Mouse (Mus musculus) ovary, postnatal 10 days (tissue): ENCODE data around the gene Tmem170b.

ENCODE experiments used
- DNase-seq: peaks from one replicate; pipeline ENCODE4 v3.0.0; 2022; ENCODE audit warnings: low spot score

Gene Tmem170b

DNA sequence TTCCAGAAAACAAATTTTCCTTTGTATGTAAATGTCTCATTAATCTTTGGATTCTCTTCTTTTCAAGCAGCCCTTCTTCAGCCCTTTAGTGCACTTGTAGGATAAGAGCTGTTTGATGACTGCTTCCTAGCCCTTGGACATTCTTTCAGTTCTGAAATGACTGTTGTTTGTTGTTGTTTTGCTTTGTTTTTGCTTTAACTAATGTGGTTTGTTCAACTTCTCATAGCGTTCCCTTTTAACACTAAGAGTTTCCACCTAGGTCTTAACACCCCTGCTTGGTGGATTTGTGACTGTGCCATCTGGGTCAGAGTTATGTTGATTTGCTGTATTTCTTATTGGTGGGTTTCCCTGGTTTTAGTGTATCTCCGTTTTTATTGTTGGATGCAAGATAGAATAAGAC lies 8.8 kb downstream of the Tmem170b start:
- no peak for DNase-seq

DNA sequence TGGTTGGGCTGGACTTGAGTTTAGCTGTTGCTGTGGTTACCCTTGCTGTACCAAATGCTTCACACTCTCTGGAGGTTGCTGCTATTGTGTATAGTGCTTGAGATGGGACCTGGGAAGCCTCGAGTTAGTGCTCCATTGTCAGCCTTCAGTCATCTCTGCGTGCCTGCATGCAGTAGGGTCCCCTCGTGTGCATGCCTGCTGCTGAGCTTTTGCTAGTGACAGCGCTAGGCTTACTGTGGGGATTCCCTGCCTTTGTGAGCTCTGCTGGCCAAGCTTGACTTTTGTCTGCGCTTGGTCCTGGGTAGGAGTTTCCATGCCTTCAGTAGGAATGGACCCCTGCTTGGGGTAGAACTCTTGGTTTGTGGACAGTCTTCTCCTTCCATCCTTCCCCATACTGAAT lies 9.3 kb downstream of the Tmem170b start:
- no peak for DNase-seq

DNA sequence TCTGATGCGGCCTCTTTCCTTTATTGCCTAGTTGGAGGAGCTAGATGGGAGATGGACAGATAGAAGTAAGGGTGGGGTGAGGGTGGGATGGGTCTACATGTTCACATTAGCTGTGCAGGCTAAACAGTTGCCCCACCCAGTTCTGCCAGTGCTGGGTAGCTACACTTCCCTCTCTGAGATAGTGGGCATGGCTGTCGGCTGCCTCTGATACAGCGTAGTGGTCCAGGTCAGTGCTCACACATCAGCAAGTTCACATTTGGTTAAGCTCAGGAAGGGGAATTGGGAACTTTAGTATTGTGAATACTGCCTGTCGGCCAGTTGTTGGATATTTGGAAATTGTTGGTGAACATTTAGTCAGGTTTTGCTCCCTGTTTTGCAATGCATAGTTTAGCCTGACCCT lies 13.8 kb downstream of the Tmem170b start:
- DNase-seq = no peak

DNA sequence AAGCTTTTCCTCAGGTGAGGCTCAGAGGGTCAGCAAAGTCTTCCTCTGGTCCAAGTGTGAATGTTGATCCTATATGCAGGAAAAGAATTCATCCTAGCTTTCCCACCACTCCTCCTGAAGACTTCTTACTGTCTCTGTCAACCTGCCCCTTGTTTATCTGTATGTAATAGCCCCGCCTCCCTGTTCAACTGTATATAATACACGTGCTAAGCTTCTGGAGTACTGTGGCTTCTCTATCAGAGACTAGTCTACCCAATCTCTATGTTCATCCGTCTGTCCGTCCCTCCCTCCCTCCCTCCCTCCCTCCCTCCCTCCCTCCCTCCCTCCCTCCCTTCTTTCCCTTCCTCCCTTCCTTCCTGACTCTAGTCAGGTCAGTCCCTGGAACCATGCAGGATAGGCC lies 14.4 kb downstream of the Tmem170b start:
- no peak for DNase-seq

DNA sequence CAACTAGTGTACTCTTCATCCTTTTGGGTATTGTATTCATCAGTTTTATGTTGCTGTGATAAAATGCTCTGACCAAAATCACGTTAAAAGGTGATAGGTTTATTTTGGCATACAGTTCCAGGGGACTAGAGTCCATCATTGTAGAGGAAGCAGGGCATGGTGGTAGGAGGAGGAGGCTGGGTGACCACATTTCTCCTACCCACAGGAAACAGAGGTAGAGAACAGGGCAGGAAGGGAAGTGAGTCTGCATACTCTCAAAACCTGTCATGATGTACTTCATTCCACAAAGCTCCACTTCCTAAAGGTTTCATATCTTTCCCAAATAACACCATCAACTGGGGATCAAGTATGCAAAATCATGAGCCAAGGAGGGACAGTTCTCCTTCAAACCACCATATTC lies 18.4 kb downstream of the Tmem170b start:
- no peak for DNase-seq

DNA sequence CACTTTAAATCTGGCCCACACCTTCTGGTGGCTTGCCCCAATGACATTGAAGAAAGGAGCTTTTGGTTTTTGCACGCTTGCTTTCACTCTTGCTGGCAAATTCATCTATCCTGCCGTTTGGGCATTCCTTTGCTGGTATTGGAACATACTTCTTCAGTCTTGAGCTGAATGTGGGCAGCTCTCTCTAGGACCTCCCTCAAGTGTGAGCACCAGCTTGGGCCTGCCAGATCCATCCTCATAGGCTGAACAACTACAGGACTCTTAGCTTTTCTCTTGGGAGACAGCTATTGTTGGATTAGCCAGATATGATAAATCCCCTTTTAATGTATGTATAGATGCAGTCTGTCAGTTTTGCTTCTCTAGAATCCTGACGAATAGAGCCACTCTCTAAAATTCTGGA lies 19.5 kb downstream of the Tmem170b start:
- no peak for DNase-seq

DNA sequence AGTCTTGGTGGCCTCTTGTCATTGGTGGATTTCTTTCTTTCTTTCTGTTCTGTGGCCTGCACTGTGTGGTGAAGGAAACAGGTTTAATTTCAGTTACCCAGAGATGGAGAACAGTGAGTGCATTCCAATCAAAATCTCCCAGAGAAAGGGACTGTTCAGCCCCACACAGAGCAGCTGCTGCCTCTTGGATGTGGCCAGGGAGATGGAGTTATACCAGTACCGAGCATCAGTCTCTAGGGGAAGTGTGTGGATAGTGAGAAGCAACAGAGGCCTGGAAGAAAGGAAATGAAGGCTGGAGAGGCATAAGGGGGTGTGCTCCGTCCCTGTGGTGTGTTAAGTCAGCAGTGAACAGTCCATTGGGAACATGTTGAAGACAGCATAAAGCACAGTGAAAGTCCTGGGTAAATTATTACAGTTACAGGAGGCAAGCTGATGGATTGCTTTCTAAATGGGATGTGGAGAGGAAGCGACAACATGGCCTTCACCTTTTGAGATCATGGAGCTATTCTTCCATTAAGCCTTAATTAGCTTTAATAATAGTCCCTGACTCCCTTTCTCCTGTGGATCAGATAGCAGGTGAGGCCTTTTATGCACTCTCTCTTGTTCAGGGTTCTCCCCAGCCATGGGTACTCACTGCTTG lies 21.7 kb downstream of the Tmem170b start:
- no peak for DNase-seq

DNA sequence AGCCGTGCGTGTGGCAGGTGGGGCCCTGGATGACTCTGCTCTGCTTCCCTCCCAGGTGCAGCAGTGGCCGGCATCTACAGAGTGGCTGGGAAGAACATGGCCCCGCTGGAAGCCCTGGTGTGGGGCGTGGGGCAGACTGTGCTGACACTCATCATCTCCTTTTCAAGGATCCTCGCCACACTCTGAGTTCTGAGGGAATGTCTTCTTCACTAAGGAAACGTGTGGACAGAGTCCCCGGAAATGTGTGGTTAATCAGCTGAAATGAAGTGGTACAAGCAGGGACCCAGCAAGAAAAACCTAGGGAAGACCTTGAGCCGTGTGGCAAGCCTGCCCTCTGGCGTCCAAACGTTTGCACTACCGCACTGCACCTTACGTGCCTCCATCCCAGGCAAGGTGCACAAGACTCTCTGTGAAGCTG lies 28.7 kb downstream of the Tmem170b start:
- DNase-seq = peak; percentile 35

DNA sequence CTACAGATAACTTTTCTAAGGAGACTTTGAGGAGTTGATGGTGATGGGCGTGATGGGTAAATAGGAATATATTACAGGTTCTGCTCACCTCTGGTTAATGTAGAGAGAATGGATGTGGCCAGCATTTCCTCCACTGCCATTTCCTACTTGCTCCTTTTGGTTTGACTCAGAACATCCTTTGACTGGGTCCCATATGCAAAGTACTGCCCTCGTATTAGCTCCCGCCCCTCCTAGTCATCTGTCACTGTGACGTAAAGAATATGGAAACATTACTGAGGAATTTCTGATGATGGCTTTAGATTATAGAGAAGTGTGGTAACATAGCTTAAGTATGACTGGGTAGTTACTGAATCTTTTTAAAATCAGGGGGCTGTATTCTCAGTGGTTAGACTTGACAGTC lies 32.4 kb downstream of the Tmem170b start:
- no peak for DNase-seq

DNA sequence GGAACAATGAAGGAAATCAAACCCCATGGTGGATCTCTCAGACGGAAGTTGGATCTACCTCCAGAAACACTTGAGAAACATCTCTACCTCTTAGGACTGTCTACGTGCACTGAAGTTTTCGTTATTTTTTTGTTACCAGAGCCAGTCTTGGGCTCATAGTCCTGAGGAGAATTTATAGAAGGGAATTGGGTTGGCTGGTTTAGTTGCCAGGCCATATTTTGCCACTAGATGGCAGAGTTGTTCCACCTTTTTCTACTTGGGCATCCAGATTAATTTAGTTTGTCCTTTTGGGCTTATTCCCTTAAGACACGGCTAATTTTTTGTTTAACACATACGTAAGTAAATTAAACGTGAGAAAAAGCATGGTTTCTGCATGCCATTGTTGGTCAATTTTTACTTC lies 37.1 kb downstream of the Tmem170b start:
- DNase-seq = peak; percentile 48

DNA sequence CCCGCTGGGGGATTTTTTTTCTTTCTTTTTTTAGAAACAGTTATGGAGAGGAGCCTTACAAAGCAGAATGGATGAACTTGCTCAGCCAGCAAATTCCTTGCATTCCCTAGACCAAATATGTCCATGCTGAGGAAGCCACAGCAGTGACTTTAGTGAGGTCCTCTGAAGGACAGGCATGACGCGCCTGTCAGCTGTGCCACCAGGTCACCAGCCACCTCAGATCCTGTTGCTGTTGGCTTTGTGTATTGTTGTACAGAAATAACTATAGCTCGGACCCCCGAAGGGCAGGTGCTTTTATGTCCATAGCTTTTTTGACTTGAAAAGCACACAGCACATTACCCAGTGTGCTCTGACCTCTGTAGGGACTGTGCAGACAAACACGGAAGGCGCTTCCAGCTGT lies 38.1 kb downstream of the Tmem170b start:
- no peak for DNase-seq

DNA sequence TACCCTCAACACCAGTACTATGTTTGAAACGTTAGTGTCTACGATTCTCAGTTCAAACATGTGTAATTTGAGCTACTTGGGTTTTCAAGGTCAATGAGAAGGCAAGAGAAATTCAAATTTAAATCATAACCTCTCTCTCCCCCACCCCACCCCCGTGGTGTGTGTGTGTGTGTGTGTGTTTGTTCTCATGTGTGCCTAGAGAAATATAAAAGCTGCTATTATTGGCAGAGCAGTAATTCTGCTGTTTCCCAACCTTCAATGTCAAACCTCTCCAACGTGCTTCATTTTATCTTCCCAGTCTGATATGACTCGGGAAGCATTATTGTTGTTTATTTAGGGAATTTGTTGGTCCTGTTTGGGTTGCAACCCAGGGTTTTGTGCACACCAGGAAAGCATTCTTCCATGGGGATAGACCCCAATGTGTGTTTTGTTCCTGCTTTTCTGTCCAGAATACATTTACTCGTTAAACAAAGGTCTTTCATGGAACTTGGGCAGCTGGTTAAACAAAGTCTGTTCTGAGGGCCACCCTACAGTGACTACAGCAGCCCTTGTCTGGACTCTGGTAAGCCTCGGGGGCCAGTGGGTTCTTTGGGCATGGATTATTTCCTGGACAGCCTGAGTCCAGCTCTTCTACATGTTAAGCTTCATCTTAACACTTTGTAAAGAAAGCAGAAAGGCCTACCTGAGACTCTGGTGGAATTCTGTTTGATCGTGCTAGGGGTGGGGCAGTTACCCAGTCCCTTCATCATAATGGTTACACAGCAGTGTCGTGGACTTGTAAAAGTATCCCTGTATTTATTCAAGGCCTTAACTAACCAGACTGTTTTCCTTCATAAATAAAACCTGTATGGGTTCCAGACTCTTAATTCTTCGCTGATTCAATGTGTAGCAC lies 39.1 kb downstream of the Tmem170b start:
- no peak for DNase-seq

DNA sequence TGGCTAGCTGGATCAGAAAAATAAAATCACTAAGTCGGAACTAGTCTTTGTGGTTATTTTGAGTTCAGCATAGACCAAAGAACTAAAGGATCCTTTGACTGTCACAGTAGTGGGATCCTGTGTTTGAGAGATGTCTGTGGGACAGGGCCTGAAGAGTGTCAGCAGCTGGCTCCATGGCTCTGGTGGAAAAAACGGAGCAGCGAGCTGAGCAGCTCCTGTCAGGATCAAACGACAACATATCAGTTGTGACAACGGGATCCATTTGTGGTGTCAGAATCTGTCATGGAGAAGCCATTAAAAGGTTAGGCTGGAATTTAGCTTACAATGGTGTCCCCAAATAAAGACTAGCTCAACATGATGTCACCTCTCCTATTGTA lies 39.8 kb downstream of the Tmem170b start:
- DNase-seq = no peak

DNA sequence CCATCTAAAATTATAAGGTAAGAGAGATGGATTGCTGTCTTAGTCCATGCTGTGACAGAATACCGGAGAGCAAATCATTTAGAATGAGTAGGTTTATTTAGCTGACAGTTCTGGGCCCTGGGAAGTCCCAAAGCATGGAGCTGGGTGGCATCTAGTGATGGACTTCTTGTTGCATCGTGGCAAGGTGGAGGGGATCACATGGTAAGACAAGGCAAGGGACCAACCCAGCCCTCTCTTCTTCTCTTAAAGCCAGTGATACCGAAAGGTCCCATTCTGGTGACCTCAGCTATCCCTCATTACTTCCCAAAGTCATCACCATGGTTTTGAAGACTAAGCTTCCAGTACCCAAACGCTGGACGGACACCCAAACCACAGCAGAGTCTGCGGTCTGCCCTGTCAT lies 42.3 kb downstream of the Tmem170b start:
- no peak for DNase-seq

DNA sequence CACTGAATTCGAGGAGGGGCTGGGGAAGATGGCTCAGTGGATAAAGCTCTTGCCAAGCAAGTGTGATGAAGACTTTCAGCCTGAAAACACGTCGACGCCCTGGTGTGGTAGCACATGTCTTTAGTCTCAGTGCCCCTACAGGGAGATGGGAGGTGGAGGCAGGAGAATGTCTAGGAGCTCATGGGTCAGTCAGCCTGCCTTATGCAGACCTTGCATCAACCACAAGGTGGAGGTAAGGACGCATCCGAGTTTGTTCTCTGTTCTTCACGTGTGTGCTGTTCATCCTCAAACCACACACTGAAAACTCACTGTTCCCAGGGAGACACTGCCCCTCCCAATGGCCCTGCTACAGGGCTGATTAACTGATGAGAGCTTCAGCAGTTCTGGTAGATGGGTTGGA lies 45.0 kb downstream of the Tmem170b start:
- DNase-seq = no peak

DNA sequence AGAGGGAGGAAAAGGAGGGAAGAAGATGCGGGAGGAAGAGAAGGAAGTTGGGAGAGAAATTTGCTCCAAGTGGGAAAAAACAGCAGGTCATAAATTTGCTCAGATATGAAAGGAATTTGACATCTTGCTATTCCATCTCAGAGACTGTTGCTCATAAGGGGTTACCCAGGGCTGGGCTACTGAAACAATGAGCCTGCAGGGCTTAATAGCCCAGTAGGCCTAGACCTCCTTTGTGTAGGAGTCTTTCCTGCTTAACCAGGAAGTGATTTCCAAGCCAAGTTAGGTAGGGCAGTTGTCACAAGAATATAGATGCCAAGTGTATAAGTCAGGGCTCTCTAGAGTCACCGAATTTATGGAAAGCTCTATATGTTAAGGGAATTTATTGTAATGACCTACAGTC lies 48.1 kb downstream of the Tmem170b start:
- no peak for DNase-seq

DNA sequence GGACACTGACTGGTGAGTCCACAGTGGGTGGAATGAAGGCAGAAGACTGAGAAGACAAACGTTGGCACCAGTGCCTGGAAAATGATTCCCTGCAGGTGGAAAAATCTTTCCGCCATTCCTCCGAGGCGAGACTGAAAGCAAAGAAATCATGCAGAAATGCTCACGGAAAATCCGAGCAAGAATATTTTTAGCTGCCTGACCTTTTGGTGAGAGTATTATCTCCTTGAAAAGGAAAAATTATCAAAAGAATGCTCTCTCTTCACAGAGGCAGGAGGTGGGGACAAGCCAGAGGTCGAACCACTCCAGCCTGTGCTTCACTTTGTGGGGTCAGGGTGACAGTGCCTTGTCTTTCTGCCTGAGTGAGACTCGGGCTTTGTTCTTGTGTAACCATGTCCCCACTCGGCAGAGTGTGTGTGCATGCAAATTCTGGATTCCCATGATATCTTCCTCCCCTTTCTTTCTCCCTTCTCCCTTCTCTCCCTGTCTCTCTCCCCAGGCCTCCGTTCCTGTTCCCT lies 49.9 kb downstream of the Tmem170b start:
- DNase-seq = no peak

DNA sequence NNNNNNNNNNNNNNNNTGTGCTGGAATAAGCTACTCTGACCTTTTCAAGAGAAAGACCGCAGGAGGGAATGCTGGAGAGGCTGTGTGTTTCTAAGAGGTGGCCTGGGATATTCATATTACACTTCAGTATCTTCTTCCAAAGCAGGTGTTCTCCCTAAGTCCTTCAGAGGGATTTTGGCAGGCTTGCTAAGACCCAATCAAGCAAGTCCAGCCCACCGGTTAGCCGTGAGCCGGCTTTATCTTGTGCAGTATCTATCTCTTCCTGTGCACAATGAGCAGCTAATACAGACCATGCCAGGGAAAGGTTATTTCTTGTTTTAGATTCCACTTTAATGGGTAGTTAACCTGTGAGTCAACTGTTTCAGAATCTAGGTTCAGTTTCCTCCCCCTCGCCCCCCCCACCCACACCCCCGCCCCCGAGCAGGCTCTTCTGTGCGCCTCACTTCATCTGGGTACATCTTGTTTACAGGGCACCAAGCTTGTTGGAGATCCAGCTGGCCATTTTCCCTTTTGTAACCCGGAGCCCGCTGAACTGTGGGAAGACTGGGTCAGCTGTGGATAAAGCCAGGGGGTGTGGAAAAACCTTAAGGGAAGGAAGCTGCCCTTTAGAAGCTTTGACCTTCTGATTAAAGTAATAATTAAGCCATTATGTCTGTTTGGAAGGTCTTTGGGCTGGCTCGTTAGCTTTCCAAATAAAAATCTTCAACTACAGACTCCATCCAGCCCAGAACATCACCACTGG lies 54.5 kb downstream of the Tmem170b start:
- DNase-seq = no peak

DNA sequence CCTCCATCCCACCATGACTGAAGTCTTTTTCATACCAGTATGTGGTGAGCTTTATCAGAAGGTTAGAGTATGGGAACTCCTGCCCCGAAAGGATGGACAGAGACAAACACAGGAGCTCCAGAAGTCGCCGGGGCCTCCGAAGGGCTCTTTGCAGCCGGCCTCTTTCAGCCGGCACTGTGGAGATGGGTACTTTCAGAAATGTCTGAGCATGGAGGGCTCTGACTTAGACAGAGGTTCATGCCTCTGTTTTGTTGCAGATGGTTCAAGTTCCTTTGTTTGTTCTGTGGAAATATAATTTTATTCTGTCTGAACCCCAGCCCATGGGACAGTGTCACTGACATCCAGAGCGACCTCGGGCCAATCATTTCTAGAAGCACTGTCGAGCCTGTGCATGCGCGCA lies 55.4 kb downstream of the Tmem170b start:
- no peak for DNase-seq

DNA sequence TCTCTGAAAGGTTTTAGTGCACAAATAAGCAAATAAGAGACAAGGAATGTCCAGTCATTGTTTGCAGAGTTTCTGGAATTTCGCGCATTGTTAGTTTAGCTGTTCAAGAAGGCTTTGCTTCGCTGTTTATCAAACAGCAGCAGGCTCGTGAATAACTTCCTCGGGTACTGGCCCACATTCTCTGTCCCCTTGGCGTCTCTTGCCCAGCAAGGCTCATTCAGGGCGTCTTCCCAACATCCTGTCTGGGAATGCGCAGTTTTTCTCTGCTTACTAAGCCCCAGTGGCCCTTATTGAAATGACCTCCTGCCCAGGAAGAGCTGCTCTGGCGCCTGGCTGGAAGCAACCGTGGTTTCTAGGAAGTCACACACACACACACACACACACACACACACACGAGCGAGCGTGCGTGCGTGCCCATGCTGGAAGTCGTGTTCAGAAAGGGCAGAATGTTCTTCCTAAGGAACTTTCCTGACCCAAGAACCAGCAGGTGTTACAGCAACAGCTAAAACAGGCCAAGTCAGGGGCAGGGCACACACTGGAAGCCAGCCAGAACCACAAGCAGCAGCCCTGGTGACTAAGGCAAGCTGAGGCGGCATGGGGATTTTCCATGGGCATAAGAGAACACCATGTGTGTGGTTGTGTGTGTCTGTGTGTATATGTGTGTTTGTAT lies 56.8 kb downstream of the Tmem170b start:
- DNase-seq = no peak

DNA sequence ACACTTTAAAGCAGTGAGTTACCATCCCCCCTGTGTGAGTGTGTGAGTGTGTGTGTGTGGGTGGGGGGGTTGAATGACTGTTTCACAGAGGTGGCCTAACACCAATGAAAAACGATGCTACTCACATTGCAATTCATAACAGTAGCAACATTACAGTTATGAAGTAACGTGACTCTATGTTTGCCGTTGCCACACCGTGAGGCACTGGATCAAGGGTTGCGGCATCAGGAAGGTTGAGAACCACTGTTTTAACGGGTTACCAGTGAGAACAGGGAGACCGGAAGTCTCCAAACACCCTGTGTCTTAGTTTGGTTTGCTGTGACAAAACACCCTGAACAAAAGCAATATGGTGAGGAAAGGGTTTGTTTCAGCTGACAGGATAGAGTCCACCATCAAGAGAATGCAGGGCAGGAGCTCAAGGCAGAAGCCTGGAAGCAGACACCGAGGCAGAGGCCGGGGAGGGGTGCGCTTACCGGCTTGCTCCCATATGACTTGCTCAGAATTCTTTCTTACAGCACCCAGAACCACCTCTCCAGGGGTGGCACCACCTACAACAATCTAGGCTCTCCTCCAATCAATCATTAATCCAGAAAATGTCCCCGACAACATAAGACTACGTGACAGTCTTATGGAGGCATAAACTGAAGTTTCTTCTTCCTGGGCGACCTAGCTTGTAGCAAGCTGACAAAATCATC lies 57.9 kb downstream of the Tmem170b start:
- no peak for DNase-seq

DNA sequence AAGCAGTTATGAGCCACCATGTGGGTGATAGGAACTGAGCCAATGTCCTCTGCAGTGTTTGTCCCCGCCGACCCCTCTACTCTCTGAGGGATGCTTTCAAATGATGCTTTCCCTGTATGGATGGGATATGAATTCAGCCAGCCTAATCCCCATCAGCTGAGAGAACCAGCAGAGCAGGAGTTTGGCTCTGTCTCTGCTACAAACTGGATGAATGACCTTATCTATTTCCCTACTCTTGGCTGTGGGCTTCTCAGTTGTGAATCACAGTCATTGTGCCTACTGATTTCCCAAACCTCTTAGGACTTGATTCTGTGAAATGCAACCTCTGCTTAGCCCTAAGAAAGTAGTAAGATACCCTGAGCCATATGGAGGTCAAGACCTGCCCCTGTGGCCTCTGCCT lies 64.2 kb downstream of the Tmem170b start:
- DNase-seq = no peak
